Mouse (Mus musculus): ENCODE measurements around the gene Actn4. TPM values are rescaled to one million over a fixed set of nuclear protein-coding genes. Genes with fewer than 3 reads are reported as not detected.
A peak's percentile ranks its signal among the peaks of the same experiment; 100 is the strongest.
"Not testable (repeated sequence)": the region's sequence is repeated elsewhere in the genome, so short reads cannot be mapped to it uniquely, and the experiment has no call there.

The Actn4 gene
- total RNA-seq, 2 experiments from 2014 or later: 29.6 to 46.1 TPM

DNA sequence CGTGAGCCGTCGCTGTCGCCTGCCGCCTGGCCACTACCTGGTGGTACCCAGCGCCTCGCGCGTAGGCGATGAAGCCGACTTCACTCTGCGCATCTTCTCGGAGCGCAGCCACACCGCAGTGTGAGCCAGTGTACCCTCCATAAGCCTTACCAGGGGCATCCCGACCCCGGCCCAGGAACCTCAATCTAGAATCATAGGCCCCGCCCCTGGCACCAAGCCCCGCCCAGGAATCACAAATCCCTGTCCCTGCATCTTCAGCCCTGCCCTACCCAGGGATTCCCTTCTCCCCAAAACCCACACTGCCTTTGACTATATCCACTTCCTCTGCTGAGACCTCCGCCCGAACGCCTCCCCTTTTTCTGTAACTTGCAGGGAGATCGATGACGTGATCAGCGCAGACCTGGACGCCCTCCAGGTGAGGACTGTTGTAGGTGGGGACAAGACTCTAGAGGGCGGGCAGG is 73.4 kb downstream of the Actn4 start:
- no peak for DNase-seq (ENCODE audit: low spot score)

DNA sequence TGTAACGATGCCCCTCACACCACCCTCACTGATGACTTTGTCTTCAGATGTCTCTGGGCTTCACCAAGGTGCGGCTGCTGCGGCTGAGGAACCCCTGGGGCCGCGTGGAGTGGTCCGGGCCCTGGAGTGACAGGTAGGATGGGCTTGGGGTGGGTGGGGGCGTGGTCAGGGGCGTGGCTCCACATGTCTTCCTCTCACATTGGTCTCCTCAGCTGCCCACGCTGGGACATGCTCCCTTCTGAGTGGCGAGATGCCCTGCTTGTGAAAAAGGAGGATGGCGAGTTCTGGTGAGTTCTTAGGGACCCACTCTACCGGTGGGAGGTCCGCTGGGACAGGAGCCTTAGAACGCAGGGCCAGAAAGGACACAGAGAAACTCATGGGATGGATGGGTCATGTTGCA is 75.7 kb downstream of the Actn4 start:
- DNase-seq (ENCODE audit: low spot score): no peak

DNA sequence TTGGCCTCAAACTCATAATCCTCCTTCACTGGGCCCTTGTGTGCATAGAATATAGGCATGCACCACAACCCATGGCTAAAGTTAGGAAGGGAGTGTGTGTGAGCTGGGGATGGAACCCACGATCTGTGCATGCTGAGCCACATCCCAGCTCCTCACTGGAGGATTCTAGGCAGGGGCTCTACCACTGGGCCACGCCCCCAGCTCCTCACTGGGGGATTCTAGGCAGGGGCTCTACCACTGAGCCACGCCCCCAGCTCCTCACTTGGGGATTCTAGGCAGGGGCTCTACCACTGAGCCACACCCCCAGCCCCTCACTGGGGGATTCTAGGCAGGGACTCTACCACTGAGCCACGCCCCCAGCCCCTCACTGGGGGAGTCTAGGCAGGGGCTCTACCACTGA is 78.4 kb downstream of the Actn4 start:
- not testable (repeated sequence) for DNase-seq (ENCODE audit: low spot score)

DNA sequence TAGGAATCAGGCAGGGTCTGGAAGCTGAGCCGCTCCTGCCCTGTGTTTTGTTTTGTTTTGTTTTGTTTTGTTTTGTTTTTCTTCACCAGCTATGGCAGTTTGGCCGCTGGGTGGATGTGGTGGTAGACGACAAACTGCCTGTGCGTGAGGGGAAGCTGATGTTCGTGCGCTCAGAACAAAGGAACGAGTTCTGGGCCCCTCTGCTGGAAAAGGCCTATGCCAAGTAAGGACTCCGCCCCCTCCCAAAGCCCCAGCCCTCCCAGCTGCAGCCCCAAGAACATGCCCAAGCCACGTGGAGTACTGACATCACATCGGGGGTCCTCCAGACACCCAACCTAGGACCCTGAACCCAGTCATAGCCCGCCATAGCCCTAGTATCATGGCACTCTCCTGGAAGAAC is 79.1 kb downstream of the Actn4 start:
- no peak for DNase-seq (ENCODE audit: low spot score)

DNA sequence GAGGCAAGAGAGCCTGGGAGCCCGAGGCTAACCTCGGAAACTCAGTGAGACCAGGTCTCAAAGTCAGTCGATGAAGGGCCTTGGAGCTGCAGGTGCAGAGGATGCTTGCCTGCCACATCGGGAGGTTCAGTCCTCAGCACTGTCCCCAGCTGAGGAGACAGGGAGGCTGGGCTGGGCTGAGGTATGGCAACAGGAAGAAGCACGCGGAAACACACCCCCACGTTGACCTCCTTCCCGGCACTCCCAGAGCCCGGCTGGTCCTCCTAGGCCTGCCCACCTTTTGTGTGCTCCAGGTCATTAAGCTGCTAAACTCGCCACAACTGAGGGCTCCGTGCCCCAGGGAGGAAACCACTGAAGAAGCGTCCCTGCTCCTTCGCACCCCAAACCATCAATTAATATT is 80.9 kb downstream of the Actn4 start, which contains the start of gene Capn12:
Gene Capn12 (plus strand): TSS at position 224 of the 400 bp plus-strand sequence.
- DNase-seq (ENCODE audit: low spot score): no peak

DNA sequence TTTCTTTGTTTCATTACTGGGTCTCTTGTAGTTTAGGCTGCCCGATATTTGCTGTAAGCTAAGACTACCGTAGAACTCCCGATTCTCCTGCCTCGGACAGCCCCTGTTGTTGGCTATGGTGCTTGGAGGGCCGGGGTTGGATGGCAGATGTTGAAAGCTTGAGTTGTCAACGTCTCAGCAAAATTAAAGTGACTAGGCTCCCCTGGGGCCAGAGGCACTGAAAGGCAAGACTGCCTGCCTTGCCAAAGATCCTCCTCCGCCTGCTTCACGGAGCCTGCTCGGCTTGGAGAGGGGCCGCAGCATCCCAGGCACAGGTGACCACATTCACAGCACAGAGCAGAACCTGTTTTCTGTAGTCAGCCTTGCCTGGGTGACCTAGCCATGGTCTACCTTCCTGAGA is 81.6 kb downstream of the Actn4 start:
- DNase-seq (ENCODE audit: low spot score): no peak

DNA sequence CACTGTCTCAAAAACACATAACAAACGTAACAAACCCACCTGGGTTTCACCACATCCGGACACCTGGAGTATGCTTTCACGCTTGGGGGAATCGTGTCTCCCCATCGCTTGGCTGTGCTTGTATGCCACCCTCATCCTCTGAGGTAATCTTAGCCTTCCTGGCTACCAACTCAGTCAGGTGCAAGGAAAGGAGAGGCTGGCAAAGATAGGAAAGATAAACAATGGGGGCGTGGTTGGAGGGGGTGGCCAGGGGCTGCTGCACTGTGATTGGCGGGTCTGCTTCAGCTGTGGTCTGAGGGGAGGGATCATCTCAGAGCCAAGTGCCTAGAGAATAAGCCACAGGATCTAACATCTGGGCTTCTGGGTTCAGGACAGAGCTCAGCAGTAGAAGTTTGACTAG is 82.5 kb downstream of the Actn4 start:
- no peak for DNase-seq (ENCODE audit: low spot score)

DNA sequence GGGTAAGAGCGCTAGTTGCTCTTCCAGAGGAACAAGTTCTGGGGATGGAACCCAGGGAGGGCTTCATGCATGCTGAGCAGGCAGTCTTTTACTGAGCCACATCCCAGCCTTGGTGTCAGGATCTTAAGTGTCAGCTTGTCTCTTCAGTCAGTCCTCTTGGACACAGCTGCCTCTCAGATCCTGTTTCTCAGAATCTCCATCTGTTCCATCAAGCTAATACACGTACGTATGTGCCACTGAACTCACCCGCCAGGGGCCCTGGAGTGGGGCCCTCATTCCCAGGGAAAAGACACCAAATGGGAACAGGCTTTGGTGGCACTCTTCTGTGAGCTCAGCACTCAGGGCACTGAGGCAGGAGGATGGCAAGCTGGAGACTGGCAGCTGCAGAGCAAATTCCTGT is 84.3 kb downstream of the Actn4 start:
- DNase-seq (ENCODE audit: low spot score): peak; percentile 25

DNA sequence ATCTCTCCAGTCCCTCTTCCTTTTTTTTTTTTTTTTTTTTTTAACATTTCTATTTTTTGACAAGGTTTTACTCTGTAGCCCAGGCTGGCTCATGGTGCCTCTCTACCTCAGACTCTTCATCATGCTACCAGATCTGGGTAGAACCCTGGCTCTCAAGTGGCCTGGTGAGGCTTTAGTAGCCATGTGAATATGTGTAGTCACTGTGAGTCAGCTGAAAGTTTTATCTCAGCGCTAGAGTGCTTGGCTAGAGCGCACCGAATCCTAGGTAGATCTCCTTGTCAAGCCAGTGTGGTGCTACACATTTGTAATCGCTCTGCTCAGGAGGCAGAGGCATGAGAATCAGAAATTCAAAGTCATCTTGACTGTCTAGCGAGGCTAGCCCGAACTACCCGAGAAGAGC is 85.0 kb downstream of the Actn4 start:
- no peak for DNase-seq (ENCODE audit: low spot score)

DNA sequence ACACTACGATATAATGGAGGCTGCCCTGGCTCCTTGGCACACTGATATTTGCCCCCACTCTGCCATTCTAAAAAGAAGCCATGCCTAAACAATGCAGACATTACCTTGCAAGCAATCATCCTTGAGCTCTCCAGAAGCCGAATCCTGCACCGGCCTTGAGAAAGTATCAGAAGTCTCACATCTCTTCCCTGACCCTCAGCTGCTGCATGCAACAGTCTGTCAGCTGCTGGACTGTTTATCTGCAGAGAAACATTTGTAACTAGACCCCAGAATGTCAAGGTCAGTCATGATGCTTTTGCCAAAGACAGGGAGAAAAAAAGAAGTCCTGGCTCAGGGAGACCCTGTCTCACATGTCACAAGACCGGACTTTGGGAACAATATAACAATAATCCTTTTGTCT is 86.0 kb downstream of the Actn4 start:
- no peak for DNase-seq (ENCODE audit: low spot score)

DNA sequence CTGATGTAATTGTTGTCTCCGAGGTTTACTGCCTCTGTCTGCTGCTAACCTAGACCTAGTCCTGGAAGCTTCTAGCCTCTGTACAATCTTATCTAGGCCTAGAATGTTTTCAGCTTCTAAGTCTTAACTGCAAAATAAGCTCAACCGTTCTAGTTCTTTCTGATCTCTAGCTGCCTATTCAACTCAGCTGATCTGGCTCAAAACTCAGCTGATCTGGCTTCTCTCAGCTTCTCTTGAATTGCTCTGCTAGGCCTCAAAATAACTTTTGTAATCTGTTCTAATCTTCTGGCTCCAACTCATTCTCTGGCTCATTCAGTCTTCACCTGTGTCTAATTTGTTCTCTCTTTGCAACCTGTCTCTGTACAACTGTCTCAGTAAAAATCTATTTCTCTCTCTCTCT is 87.6 kb downstream of the Actn4 start:
- no peak for DNase-seq (ENCODE audit: low spot score)

DNA sequence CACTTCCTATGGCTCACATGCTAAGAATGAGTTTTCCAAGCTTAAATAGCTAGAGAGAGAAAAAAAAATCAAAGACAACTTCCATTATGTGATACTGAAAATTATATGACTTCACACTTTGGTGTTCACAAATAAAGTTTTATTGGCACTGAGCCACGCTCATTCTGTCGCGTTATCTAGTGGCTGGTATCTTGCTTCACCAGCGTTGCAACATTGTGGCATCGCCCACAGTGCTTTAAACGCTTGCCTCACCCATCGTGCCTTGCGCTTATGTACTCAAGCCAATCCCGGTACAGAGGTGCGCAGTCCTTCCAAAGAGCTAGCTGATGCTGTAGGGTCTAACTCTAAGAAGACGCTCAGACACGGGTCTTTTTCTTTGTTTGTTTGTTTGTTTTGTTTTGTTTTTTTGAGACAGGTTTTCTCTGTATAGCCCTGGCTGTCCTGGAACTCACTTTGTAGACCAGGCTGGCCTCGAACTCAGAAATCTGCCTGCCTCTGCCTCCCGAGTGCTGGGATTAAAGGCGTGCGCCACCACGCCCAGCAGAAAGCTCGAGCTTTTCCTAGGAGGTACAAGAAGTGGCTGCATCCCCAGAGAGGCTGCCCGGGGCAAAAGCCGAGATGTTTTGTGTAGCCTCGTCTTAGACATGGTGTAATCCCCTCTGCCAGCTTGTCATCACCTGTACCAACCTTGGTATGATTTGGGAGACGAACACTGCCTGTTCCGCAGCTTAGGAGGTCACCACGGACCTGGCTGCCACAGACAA is 91.1 kb downstream of the Actn4 start:
- no peak for DNase-seq (ENCODE audit: low spot score)

DNA sequence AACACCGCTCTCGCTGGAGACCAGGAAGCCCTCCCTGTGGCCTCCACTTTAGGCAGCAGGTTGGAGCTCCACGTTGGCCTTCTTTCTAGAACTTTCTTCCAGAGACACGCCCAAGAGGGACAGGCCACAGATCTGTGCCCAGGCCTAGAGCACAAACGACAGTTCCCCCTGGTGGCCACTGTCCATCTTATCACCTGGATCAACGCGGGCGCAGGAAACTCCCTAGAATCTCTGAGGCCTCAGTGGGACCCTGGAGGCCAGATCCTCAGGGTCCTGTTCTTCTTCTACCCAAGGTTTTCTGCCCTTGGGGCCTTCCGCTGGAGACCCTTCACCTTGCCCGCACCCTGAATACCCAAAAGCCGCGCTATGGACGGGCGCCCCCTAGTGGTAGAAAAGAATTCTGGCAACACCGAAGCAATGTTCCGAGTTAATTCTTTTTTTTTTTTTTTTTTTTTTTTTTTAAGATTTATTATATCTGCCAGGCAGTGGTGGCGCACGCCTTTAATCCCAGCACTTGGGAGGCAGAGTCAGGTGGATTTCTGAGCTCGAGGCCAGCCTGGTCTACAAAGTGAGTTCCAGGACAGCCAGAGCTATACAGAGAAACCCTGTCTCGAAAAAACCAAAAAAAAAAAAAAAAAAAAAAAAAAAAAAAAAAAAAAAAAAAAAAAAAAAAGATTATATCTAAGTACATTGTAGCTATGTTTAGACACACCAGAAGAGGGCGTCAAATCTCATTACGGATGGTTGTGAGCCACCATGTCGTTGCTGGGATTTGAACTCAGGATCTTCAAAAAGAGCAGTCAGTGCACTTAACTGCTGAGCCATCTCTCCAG is 94.4 kb downstream of the Actn4 start:
- peak; percentile 80 for DNase-seq (ENCODE audit: low spot score)

DNA sequence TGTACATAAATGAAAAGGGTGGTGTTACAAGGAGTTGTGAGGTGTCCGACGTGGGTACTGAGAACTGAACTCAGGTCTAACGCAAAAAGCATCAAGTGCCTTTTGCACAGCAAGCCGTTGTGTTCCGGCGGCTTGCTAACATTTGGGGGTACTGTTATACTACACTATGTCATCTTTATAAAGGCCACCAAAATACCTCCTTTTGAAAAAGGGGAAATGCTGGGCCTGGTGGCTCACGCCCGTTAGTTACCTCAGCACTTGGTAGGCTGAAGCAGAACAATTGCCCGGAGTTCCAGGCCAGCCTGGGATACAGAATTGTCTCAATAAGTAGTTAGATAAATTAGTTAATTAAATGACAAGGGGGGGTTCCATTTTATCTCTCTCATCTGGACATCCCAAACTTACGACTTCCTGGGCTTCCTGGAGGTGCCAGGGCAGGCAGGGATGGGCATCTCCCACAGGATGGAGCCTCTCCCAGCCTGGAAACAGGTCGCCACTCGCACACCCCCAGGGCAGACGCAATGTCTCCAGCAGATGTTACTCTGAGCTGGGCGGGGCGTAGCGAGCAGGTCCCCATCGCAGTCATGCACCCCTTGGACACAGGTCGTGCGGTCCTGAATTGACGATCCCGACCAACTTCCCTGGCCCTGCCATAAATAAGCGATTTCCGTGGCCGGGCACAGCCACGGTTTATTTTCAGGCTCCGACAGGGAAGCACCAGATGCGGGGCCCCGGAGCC is 95.2 kb downstream of the Actn4 start:
- DNase-seq (ENCODE audit: low spot score): no peak

DNA sequence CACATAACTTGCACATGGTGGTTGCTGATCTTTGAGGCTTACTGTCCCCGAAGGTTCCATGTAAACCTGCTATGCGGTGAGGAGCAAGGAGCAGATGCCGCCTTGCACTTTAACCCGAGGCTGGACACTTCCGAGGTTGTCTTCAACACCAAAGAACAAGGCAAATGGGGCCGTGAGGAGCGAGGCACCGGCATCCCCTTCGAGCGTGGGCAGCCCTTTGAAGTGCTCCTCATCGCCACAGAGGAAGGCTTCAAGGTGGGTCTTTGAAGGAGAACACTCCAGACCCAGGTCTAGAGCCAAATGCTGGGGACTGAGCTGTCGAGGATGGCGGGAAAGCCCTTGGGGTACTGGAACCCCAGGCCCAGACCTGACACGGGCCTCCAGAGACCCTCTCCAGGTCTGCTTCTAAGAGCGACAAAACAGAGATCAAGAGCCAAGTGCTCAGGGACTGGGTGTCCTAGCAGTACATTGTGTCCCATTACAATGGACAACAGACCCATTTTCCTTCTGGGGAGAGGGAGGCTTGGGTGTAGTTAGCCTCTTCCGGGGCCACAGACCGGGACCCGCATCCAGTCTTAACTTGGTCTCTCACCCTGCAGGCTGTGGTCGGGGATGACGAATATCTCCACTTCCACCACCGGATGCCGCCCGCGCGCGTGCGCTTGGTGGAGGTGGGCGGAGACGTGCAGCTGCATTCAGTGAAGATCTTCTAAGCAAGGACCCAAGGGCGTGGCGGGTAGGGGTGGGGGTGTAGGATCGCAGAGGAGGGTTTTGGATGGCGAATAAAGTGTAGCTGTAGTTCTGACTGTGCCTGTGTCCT is 96.4 kb downstream of the Actn4 start:
- peak; percentile 74 for DNase-seq (ENCODE audit: low spot score)

DNA sequence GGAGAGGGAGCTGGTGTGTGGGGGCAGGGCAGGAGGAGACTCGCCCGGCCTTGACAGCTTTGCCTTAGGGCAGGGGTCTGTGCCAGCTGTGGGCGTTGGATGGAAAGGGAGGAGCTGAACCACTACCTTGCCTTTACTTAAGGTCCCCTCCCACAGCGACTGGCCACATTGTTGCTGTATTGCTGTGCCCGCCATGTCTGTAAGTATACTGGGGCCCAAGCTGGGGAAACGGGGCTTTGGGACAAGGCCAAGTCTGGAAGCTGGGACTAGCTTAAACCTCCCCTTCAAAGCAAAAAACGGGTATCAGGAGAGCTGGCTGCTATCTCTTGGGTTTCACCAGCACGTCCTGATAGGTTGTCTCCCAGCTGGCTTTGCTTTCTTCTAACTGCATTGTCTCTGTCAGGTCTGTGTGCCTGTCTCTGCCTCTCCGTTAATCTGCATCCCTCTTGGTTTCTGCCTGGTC is 97.8 kb downstream of the Actn4 start:
- DNase-seq (ENCODE audit: low spot score): no peak

DNA sequence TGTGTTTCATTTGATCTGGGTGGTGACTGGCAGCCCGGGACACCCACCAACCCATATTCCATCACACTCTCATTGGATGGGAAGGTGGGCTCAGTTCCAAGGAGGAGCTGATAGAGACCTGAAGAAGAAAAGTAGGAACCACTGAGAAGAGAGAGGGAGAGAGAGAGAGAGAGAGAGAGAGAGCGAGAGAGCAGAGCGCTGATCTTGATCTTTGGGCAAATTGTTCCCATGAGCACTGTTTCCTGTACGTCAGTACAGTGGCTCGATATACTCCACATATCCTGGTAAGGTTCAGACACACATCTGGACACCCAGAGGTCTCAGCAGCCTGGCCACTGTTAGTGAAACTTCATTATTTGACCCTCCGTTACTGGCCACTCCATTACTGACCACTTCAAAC is 98.6 kb downstream of the Actn4 start, which contains the start of gene Lgals7:
Gene Lgals7 (plus strand): TSS at position 314 of the 400 bp plus-strand sequence.
- DNase-seq (ENCODE audit: low spot score): no peak

DNA sequence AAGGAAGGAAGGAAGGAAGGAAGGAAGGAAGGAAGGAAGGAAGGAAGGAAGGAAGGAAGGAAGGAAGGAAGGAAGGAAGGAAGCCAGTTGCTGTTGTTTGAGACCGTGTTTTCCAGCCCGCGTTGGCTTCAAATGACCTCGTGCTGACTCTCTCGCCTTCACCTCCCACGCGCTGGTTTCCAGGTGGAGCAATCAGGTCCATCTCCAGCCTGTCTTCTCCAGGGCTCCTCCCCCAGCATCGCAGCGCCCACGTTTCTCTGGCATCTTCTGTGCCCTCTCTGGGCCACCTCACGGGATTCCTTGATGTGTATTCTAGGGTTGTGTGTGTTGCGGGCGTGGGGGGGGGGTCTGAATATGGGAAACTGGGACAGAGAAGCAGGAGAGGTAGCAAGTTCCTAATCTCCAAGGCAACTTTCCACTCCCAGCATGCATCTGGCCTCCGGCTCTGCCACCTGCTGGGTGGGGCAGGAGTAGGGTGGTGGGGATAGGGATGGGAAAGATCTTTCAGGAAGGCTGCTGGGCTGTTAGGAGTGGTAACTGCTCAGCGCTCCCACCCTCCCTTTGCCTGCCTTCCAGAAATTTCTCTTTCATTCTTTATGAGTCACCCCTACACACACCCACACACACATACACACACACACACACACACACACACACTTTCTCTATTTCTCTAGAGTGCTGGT is 99.2 kb downstream of the Actn4 start:
- DNase-seq (ENCODE audit: low spot score): no peak

DNA sequence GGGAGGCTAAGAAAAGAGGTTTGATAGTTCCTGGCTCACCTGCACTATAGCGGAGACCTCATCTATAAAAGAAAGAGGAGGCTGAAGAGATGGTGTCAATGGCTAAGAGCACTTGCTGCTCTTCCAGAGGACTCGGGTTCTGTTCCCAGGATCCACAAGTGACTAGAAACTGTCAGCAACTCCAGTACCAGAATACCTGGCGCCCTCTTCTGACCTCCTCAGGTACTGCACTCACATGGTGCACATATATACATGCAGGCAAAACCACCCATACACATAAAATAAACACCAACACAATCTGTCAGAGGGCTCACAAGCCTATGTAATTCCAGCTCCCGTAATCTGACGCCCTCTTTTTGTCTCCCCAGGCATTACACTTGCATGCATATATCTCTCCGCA is 101.2 kb downstream of the Actn4 start:
- DNase-seq (ENCODE audit: low spot score): no peak

DNA sequence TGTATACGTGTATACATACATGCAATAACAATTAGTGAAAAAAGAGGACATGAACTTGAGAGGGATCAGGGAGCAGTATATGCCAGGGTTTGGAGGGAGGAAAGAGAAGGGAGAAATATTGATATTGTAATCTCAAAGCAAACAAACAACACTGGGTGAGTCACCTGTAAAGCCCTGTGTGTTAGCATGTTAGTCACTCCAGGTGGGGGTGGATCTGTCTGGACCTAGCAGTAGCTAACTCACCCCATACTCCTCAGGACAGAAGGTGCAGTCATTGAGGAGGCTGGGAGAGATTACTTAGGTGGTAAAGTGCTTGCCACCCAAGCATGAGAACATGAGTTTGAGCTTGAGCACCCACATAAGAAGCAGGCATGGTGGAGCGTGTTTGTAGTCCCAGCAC is 102.2 kb downstream of the Actn4 start:
- DNase-seq (ENCODE audit: low spot score): no peak

Data from gastrocnemius, adult 18-20 months (tissue).